In genomic region chr11:93128481-93128880, GRCm38 (mm10) we compare ENCODE assay signal across 29 mouse cellular contexts. TPM values are rescaled to one million over a fixed set of nuclear protein-coding genes. Genes with fewer than 3 reads are reported as not detected.
DNase-seq lines count a peak whose midpoint lies in the region; ATAC-seq and TF ChIP-seq lines count a peak whose summit lies in the region.
"Had no signal": no experiment of that assay in that cellular context is flagged by ENCODE, and none has a peak within 500 bp of the region (broad histone marks: within the 10 kb centered on the region; RNA-seq: fewer than 3 reads in every experiment).

No protein-coding gene starts in this region.

- intact Hi-C loops in left cerebral cortex, adult 2 months (cut with DNase I): loop anchor here (10.0 kb wide), 1 partner anchor 636 kb away; no protein-coding TSS in a partner anchor
- intact Hi-C loops in left cerebral cortex, postnatal 36 days (cut with DNase I): no loop called here

- no peaks in the 10 kb centered on the region for H3K36me3 ChIP-seq in hindbrain, embryonic 10.5 days
- H3K36me3 ChIP-seq: embryonic facial prominence, embryonic 15.5 days; forebrain, embryonic 10.5 days; forebrain, embryonic 15.5 days; G1E; heart, embryonic 13.5 days; hindbrain, embryonic 13.5 days had no signal

- H3K9me3 ChIP-seq in hindbrain, embryonic 10.5 days: no peaks in the 10 kb centered on the region
- H3K9me3 ChIP-seq: embryonic facial prominence, embryonic 15.5 days; forebrain, embryonic 10.5 days; forebrain, embryonic 15.5 days; hindbrain, embryonic 13.5 days had no signal

- WGBS in hindbrain, embryonic 10.5 days: 85% methylated on average over 2 of the region's 2 CpGs

- H3K27ac ChIP-seq in left cerebral cortex, adult 2 months: peak overlapping the region; percentile 26; the same call in 1 of the 2 replicates
- no peak overlapping the region for H3K27ac ChIP-seq in hindbrain, embryonic 10.5 days
- H3K27ac ChIP-seq: embryonic facial prominence, embryonic 15.5 days; forebrain, embryonic 10.5 days; forebrain, embryonic 15.5 days; heart, embryonic 13.5 days; hindbrain, embryonic 13.5 days; hindbrain, postnatal 0 days had no signal

- no peak overlapping the region for H3K4me3 ChIP-seq in left cerebral cortex, adult 2 months
- H3K4me3 ChIP-seq in hindbrain, embryonic 10.5 days: no peak overlapping the region
- H3K4me3 ChIP-seq: embryonic facial prominence, embryonic 15.5 days; erythroblast, embryonic 14.5 days; forebrain, embryonic 10.5 days; forebrain, embryonic 15.5 days; heart, embryonic 13.5 days; hindbrain, embryonic 13.5 days had no signal

- H3K4me1 ChIP-seq in hindbrain, embryonic 10.5 days (replicated peaks): no peaks in the 10 kb centered on the region
- H3K4me1 ChIP-seq: embryonic facial prominence, embryonic 15.5 days; forebrain, embryonic 10.5 days; forebrain, embryonic 15.5 days; heart, embryonic 13.5 days; hindbrain, embryonic 13.5 days had no signal

- no peak for DNase-seq in frontal cortex, postnatal 25 days (ENCODE audit: low spot score in 2 of 2)
- no peak for DNase-seq in left cerebral cortex, adult 2 months (ENCODE audit: extremely low spot score in 1 of 2, low spot score in 2 of 2)
- DNase-seq in left cerebral cortex, postnatal 36 days (ENCODE audit: low spot score in 2 of 2): no peak
- peak; percentile 6 to 43 for DNase-seq in right cerebral cortex, postnatal 36 days (ENCODE audit: low spot score in 2 of 2)
- no peak for DNase-seq in right cerebral cortex, postnatal 14 days
- no peak for DNase-seq in hindbrain, embryonic 10.5 days (ENCODE audit: low spot score)
- DNase-seq: adrenal gland, adult 8-10 months; adrenal gland, postnatal 36 days; B cell, adult 2 months; cerebellum, adult 11 months; cerebellum, adult 8-10 months; cerebellum, postnatal 14 days; embryo, embryonic 11 days; gastrocnemius, postnatal 36 days; heart, adult 11 months; heart, postnatal 36 days had no signal

- peak; percentile 84 for ATAC-seq in frontal cortex, adult (ENCODE audit: low TSS enrichment)
- ATAC-seq: CD4-positive, CD25-positive, alpha-beta regulatory T cell, adult 4 months; forebrain, embryonic 15.5 days; hindbrain, postnatal 0 days had no signal

- no peak for TF ChIP-seq CTCF in left cerebral cortex, adult 2 months (IDR thresholded peaks at IDR 0.05)

- H3K27me3 ChIP-seq in hindbrain, embryonic 10.5 days (ENCODE audit: insufficient read depth, poor library complexity, severe bottlenecking): no peaks in the 10 kb centered on the region
- H3K27me3 ChIP-seq: embryonic facial prominence, embryonic 15.5 days; forebrain, embryonic 15.5 days; heart, embryonic 13.5 days; hindbrain, embryonic 13.5 days had no signal

RNA-seq across cellular contexts. Expression of gene Car10, which starts 30.7 kb away (rescaled TPM):
- total RNA-seq in left cerebral cortex, adult 2 months (2021): 100 to 1,000 TPM; 144 to 153 TPM
- total RNA-seq in left cerebral cortex, postnatal 36 days (2021): 100 to 1,000 TPM; 134 to 140 TPM
- polyA plus RNA-seq in hindbrain, embryonic 10.5 days (2016; fragmentation: Nextera tagmentation; extraction: Ambion mirVana): 0.61 and 4.9 TPM in 2 replicates
- total RNA-seq: common myeloid progenitor, adult 5-6 weeks; G1E; gastrocnemius, adult 8-10 months; gastrocnemius, postnatal 36 days; heart, postnatal 36 days had no signal
- polyA plus RNA-seq: CD4-positive, CD25-positive, alpha-beta regulatory T cell, adult 4 months; erythroblast, embryonic 14.5 days; G1E; heart, postnatal 0 days had no signal

Comparison
In these comparisons a context has a peak if more than half of its experiments do, and no peak if none do; other contexts are left out.
1. DNase-seq: peak in right cerebral cortex, postnatal 36 days (2 of 2); none in frontal cortex, postnatal 25 days (0 of 2), left cerebral cortex, adult 2 months (0 of 2), left cerebral cortex, postnatal 36 days (0 of 2), right cerebral cortex, postnatal 14 days (single experiment) and hindbrain, embryonic 10.5 days (single experiment).